Mouse (Mus musculus): Measurements from ENCODE around the gene Slc35g2.

Gene Slc35g2

DNA sequence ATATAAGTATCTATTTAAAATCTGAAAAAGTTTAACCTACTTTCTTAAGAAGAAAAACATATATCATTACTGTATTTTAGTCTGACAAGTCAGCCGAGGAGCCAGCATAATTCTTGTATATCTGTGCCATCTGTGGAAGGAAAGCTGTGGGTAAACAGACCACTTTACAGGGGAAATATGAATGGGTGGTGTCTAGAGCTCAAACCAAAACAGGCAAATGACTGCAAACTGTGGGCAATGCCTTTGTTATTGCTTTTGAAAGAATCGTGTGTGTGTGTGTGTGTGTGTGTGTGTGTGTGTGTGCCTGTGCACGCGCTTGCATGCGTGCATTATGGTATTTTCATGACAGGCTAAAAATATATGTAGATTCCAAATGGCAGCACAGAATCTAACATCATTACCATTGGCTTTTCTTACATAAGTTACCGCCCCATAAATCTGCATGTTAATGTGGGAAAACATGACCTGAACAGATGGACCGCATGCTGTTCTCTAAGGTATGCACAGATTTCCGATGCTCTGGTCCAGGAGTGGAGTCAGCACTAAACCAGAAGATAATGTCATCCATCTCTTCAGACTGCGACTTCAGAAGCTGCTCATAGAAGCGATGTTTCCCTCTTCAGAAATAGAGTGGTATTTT lies 10.5 kb downstream of the Slc35g2 start:
- DNase-seq (ENCODE audit: low spot score in 2 of 2), result no peak

GRCm38 (mm10) chr9:100558991-100559390 lies 11.9 kb downstream of the Slc35g2 start:
- DNase-seq (ENCODE audit: low spot score in 2 of 2), result no peak

- no peak for DNase-seq (ENCODE audit: low spot score in 2 of 2)
These were observed 12.8 kb downstream of the Slc35g2 start for GRCm38 (mm10) chr9:100558023-100558573.

DNA sequence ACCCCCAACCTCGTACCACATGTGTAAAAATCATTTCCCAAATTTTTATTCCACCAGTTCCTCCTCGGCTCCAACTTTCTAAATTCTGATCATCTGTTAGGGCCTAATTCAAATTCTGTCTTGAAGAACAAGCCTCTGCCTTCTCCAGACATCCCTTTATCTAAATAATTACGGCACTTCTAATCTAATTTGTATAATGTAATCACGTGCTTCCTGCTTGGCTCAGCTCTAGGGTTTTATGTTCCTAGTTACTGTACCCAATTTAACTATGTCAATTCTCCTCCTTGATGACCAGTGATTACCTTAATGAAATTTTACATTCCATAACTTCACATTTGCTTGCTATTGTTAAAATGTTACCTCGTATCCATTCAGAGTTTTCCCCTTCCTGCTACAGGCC lies 15.2 kb downstream of the Slc35g2 start:
- DNase-seq (ENCODE audit: low spot score in 2 of 2), result no peak

DNA sequence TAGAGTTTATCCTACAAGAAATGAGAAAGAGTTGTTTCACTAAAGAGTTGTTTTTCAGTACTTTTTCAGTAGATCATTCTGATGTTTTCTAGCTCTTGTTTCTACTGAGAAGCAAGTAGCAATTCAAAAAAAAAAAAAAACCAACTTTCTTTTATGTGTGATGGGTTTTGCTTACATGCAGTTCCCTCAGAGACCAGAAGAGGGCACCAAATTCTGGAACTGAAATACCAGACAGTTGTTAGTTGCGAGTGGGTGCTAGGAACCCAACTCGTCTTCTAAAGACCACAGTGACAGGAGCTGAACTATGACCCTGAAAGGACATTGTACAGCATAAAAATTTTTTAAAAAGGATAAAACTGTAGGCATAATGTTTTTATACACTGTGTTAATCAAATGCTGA lies 22.6 kb downstream of the Slc35g2 start:
- no peak for DNase-seq (ENCODE audit: low spot score in 2 of 2)

- DNase-seq (ENCODE audit: low spot score in 2 of 2), result no peak
These were observed 24.3 kb downstream of the Slc35g2 start for GRCm38 (mm10) chr9:100546594-100546910.

DNA sequence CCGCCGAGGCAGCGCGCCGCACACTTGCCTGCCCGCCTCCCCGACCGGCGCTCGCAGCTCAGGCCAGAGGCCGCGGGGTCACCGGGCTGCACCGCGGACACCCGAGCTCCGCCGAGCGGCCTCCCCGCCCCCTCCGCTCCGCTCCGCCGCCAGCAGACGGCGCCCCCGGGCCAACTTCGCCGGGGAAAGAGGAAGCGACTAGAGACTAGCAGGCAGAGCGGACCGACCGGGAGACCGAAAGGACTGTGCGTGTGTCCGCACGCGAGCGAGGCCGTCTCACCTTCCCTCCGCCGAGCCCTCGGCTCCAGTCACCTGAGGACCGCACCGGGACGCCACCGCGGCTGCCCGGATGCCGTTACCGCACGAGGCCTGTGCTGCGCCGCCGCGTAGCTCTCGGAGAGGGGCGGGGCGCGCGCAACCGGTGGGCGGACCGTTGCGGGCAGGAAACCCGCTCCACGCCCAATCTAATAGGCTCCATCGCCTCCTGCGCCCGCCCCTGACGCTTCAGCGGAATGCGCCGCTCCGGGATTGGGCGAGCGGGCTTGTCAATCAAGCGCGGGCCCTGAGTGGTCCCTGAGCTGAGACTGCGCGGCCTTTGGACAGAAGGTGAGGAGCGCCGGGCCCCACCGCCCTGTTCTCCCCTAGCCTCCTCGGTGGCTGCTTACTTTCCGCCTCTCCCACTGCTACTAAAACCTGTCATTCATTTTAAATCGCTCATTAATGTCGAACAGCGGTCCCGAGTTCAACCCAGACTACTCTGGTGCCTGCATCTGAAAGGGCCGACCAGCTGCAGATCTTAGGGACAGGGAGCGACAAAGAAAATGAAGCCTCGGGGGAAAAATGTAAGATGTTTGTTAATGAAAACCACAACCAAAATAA lies 24.9 kb downstream of the Slc35g2 start, which contains the start of gene Nck1:
Gene Nck1 (minus strand): TSS at position 420 of the 879 bp plus-strand sequence.
- peak; percentile 99 for DNase-seq (ENCODE audit: low spot score in 2 of 2)

DNA sequence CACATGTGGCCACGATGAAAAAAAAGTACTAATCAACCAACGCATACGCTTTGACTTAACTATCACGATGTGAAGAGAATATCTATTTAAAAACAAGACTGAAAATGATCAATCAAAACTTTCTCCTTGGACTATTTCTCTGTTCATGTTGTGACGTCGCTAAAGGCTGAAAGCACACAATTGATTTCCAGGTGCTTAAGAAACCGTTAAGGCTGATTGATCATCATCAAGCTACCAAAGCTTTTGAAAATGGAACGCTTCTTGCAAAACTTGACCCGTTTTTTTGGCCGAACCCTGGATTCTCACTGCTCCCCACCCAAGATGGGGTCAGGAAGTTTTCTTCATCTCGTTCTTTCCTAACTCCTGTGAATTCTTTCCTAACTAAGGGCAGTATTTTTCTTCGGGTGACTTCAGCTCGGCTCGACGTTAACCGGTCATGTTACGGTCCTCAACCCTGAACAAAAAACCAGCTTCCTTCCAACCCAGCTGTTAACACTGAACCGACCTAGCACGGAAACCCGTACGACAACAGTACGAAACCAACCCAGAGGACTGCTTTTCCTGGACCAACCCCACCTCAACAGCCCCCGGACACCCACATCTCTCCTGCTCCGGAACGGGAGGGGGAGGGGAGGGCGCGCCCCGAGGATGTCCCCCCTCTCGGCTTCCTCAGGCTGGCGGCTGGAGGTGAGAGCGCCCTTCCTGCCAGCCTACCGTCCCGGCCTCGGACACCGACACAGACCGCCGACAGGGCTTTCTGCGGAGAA lies 25.8 kb downstream of the Slc35g2 start:
- no peak for DNase-seq (ENCODE audit: low spot score in 2 of 2)

DNA sequence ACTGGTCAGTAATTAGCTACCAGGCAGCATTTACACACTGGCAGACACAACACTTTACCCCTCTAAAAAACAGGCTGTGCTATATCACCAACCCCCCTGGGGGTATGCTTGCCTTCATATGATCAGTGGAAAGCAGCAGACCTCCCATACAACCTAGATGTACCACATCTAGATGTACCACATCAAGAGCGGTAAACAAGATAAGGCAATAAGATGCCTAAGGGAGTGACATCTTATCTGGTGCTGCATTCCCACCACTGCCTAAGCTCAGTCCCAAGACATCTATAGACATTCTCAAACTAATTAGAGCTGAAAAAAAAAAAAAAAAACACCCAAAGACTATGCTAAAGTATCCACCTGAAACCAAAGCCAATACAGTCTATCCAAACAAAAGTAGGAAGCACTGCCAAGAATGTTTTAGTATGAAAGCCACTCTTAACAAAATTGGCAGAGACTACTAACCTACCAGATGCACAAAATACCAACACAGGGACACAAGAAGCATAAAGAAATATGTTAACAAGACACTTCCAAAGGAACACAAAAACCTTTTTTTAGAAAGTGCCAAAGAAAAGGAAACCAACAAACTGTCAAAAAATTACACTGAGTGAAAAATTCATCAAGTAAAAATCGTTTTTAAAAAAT lies 35.1 kb downstream of the Slc35g2 start:
- DNase-seq (ENCODE audit: low spot score in 2 of 2), result no peak

- DNase-seq (ENCODE audit: low spot score in 2 of 2), result no peak
These were observed 36.2 kb downstream of the Slc35g2 start for GRCm38 (mm10) chr9:100534686-100535085.

GRCm38 (mm10) chr9:100532847-100533505 lies 37.9 kb downstream of the Slc35g2 start:
- DNase-seq (ENCODE audit: low spot score in 2 of 2), result no peak

- DNase-seq (ENCODE audit: low spot score in 2 of 2), result no peak
These were observed 39.6 kb downstream of the Slc35g2 start for GRCm38 (mm10) chr9:100531296-100531695.

DNA sequence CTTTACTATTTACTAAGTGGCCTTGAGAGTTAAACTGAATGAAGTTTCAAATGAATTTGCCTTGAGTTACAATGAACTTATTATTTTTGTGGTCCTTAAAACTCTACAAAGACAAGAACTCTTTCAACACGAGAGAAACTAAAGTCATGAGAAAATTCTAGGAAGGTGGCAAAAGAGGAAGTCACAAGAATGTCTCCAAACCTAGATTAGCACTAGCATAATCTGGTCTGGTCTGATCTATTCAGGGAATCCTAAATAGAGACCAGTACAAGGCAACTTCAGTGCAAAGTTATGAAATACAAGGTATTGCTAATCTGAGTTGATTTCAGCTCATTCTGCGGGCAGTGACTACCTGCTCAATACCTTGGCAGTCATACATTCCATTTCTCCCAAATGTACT lies 45.7 kb downstream of the Slc35g2 start:
- no peak for DNase-seq (ENCODE audit: low spot score in 2 of 2)

DNA sequence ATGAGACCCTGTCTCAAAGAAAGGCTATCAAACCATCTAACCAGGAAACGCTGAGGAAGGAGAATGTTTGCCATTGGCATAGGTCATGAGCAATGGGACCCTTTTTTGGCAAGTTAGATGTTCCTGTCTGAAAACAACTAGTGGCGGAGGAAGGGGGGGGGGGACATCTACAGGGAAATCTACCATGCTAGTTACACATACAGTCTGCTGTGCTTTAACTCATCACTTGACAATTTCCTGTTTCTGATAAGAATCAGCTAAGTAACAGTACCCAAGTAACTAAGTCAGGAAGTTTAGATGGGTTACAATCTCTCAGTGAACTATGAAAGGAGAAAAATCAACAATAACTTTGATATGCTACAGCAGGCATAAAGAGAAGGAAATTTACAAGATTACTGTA lies 48.9 kb downstream of the Slc35g2 start:
- no peak for DNase-seq (ENCODE audit: low spot score in 2 of 2)

DNA sequence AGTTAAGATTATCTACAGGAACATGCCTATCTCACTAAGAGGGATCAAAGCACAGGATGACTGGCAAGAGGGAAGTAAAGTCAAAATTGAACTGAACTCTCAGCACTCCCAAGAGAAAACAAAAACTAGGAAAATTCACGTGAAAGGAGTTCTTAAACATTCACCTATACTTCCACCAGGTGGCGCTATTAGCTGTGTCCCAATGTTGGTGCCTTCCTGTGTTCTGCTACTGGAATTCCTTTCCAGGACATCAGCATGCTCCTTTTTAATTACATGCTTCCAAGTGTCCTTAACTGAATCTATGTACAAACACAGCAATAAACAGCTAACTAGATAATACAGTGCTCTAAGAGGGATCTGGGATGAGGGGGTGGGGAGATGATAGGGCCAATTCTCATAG lies 50.3 kb downstream of the Slc35g2 start:
- peak in 1 of 2 experiments; percentile 28 for DNase-seq (ENCODE audit: low spot score in 2 of 2)

GRCm38 (mm10) chr9:100520012-100520411 lies 50.9 kb downstream of the Slc35g2 start:
- DNase-seq (ENCODE audit: low spot score in 2 of 2), result no peak

GRCm38 (mm10) chr9:100507581-100507980 lies 63.3 kb downstream of the Slc35g2 start:
- DNase-seq (ENCODE audit: low spot score in 2 of 2), result no peak

- DNase-seq (ENCODE audit: low spot score in 2 of 2), result no peak
These were observed 64.2 kb downstream of the Slc35g2 start for GRCm38 (mm10) chr9:100506652-100507051.

DNA sequence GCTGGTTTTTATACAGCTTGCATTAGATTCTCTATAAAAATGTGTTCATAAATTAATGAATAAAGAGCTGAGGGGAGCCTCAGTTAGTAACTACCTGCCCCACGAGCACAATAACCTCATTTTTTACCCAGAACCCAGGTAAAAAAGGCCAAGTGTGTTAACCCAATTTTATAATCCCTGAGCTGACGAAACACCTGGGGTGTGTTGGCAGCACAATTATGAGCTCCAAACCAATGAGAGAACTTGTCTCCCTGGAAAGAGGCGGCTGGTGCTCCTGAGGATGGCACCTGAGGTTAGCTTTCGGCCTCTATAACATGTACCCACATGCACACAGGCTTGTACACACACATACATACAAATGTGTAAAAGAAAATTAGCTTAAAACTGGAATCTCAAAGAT lies 65.4 kb downstream of the Slc35g2 start:
- no peak for DNase-seq (ENCODE audit: low spot score in 2 of 2)
